Mouse (Mus musculus) frontal cortex, postnatal 10 days (tissue): ENCODE data around the gene Vsig10l.
A peak's percentile ranks its signal among the peaks of the same experiment; 100 is the strongest.

Source experiments
- DNase-seq, 2 experiments: peaks; one replicate each; pipeline ENCODE4 v3.0.0; 2022; ENCODE audit warnings: low spot score in 2 of 2, mixed read lengths in 1 of 2

The Vsig10l gene

DNA sequence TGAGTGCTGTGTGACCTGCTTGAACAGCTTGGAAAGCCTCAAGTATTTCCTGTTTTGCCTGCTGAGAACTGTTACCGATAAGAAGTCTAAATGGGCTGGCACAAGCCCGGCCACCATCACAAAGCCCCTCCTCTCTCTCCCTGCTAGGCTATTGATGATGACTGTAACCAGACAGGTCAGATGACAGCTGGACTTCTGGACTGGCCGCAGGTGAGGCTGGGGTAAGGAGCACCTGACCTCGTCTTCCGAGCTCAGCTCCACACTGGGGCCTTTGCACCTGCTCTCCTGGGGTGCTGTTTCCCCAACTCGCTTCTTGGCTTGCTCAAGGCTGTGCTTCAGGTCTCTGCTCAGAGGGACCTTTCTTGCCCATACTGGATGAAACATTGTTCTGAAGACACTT, 8.6 kb upstream of the Vsig10l start:
- DNase-seq = no peak

DNA sequence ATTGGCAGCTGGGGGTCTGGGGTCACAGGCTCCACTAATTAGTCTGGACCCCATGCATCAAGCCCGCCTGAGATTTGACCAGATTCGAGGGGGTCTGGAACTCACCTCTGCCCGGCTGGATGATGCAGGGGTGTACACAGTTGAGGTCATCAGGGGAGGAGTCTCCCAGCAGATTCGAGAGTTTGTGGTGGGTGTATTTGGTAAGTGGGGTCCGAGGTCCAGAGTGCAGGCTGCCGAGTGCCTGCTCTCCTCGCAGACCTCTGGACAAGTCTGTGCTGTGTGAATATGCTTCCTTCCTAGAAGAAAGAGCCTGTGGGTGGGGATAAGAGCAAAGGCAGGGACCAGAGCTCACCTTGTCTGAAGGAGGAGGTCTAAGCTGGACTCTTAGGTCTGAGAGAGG, 1.0 kb downstream of the Vsig10l start:
- no peak for DNase-seq

DNA sequence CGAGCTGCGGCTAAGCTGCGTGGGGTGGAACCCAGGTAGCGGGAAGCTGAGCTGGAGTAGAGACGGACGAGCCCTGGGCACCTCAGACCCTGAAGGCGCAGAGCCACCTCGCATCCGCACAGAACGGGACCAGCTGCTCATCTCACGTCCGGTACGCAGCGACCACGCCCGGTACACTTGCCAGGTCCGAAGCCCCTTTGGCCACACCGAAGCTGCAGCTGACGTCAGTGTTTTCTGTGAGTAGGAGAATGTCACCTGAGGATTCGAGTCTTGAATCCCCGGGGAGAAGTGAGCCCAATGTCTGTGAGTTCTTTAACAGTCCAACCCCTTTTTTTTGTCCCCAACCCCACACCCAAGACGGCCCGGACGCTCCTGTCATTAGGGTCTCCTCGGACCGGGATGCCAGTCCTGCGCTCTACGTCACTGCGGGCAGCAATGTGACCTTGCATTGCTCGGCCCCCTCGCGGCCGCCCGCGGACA, 2.0 kb downstream of the Vsig10l start:
- DNase-seq = no peak

- peak; percentile 83 to 88 for DNase-seq
Observed at GRCm38 (mm10) chr7:43465344-43466098, 2.6 kb downstream of the Vsig10l start.

DNA sequence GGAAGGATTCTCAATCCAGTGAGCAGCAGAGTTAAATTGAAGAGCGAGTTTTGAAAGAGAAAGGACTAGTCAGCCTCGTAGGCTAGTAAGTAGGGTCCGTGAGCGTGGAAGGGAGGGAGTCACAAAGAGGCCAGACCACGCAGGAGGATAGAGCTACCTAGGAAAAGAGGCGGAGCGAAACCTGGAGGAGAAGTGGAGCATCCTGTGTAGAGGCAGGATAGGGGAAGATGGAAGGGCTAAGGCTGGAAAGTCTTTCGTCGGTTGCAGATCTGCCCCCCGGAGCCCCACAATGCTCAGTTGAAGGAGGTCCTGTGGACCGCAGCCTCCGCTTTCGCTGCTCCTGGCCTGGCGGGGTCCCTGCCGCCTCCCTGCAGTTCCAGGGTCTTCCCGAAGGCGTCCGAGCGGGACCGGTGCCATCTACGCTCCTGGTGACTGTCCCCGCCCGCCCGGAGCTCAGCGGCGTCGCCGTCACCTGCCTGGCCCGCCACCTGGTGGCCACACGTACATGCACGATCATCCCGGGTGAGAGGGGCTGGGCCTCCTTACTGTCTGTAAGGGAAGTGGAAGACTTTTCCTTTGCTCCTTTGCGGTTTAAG, 3.2 kb downstream of the Vsig10l start:
- DNase-seq = peak; percentile 72 to 79

DNA sequence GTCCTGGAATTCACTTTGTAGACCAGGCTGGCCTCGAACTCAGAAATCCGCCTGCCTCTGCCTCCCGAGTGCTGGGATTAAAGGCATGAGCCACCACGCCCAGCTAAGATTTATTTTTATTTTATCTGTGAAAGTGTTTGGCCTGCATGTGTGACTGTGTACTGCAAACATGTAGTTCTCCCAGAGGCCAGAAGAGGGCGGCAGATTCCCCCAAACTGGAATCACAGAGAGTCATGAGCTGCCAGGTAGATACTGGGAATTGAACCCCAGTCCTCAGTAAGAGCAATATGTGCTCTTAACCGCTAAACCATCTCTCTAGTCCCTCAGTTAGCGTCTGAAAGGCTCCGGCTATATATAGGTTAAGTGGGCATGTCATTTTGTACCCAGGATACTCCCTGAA, 7.4 kb downstream of the Vsig10l start:
- DNase-seq = no peak

DNA sequence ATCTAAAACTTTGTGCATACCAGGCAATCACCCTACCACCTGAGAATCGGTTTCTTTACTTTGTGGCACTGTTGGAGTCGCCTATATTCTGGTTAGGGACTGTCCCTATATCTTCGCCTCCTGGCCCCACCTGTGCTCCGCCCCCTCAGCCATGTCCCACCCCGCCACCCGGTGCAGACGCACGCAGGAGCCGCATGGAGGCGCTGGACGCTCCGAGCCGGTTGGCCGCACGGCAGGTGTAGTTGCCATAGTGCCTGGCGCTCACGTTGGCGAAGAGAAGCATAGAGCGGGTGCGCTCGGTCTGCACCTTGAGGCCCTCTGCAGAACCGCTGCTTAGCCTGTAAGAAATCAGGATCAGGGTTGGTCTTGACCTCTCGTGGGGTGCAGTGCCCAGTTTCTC, 12.8 kb downstream of the Vsig10l start:
- DNase-seq = no peak

GRCm38 (mm10) chr7:43476376-43476775, 13.4 kb downstream of the Vsig10l start:
- DNase-seq = no peak

- peak in 1 of 2 experiments; percentile 61 for DNase-seq
Observed at GRCm38 (mm10) chr7:43481191-43481590, 18.2 kb downstream of the Vsig10l start.

GRCm38 (mm10) chr7:43482090-43482716, 19.3 kb downstream of the Vsig10l start:
- DNase-seq = peak in 1 of 2 experiments; percentile 57

GRCm38 (mm10) chr7:43483236-43483635, 20.3 kb downstream of the Vsig10l start:
- no peak for DNase-seq

- DNase-seq = peak in 1 of 2 experiments; percentile 29
Observed at GRCm38 (mm10) chr7:43488646-43489045, 25.7 kb downstream of the Vsig10l start.

DNA sequence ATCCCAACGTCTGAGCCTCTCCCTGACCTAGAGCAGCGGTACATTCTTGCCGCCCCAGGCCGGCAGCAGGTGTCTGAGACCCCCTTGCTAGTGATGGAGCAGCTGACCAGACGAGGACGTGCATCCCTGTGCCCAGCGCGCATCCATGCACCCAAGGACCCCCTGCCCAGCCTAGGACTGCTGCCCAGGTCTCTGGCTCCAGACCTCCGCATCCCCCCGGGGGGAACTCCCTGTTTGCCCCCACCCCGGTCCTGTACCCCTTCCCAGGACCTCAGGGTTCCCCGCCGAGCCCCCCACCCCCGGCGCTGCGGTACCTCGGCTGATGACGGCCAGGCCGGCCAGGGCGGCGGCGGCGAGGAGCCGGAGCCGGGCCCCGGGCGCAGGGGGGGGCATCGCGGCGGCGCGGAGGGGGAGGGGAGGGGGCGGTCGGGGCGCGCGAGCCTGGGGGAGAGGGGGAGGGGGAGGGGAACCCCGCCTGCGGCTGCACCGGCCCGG, 26.7 kb downstream of the Vsig10l start, which contains the start of gene Iglon5:
Iglon5 (minus strand) TSS at position 445 of the 495 bp plus-strand sequence.
- peak in 1 of 2 experiments; percentile 38 for DNase-seq

GRCm38 (mm10) chr7:43490182-43490584, 27.2 kb downstream of the Vsig10l start:
- DNase-seq = peak; percentile 80 to 82

DNA sequence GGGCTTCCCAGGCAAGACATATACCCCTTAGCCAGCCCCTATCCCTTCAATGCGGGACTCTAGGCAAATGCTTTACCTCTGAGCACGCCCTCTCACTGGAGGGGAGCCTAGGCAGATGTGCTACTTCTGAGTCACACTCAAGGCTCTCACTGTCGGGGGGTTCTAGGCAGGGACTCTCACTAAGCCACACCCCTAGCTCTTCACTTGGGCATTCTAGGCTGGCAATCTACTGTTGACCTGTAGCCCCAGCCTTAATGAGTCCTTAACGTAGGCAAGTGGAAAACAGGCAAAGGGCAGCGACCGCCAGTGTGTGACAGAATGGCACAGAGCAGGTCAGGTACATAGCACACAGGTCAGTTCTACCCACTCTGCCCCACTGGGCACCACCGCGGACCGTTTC, 27.9 kb downstream of the Vsig10l start:
- DNase-seq = peak in 1 of 2 experiments; percentile 11

DNA sequence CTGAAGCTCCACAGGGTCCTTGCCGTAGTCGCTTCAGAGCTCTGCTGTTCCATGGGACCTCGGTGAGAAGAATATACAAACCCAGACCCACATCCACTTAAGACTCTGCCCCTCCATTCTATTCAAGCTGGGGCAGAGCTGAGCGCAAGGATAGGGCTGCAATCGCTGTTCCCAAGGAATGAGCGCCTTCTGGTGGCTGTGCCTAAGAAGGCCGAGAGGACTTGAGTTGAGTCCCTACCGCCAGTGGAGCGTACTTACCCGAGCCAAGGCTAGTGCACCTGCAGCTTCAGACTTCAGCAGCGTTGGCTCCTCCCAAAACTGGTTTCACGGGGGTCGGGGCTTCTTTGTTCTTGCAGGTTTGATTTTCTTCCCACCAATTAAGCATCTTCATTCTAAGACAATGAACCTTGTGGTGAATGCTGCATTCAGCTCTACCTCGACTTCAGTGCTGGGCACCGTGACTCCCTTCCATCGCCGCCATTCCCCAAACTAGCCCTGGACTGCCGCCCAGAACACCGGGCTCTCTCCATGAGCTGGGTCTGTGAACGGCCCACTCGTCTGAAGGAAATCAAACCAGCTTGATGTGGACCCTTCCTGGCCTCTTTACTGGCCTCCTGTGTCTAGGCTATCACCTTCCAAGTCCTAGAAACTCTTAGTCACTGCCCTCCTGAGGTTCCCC, 32.5 kb downstream of the Vsig10l start:
- peak in 1 of 2 experiments; percentile 64 for DNase-seq

DNA sequence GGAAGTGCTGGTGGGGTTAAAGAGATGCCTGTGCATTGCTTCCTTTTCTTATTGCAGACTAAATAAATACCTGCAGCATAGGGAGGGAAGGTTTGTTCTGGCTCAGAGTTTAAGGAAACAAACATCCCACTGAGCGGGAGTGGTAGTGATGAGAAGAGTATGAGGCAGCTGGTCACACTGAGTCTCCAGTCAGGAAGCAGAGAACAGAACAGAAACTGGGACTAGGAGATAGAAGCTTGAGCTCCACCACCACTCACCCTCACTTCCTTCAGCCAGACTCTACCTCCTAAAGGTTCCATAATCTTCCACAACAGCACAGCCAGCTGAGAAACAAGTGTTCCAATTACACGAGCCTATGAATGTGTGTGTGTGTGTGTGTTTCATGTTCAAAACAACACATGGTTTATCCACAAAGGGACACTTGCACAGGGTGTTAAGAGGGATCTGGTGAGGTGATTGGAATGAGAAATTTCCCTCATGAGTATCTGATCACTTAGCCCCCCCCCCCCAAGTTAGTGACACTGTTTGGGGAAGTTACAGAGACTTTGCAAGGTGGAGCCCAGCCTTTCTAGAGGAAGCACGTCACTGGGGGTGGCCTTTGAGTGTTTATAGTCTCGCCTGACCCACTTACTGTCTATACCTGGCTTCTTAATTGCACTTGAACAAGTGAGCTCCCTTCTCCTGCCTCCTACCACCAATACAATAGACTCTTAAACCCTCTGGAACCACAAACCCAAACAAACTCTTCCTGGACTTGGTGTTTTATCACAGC, 48.9 kb downstream of the Vsig10l start:
- DNase-seq = no peak

DNA sequence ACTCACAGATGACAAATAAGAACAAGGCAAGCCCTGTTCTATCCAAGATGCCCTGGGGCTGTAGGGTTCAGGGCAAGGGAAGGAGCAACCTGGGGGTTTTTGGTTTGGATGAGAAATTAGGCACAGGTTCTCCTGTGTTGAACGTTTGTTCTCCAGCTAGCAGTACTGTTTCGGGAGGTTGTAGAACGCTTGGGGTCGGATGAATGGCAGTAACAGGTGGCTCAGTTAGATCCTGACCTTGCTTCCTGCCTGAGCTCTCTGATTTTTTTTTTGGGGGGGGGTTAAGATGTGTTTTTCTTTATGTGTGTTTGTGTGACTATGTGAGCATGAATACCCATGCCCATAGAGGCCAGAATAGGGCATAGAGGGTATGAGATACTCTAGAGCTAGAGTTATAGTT, 49.6 kb downstream of the Vsig10l start:
- no peak for DNase-seq

DNA sequence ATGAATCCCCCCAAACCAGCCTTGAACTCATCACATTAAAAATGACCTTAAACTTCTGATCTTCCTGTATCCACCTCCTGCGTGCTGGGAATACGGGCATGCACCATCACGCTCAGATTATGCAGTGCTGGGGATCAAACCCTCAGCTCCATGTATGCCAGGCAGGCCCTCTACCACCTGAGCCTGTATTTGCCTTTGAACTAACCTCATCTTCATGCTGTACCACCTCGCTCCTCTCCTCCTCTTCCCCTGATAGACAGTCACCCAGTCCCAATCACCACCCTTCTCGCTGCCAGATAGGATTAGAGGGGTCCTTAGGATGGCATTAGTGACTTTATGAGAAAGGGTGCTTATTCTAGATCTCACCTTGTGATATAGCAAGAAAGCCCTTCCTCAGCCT, 52.1 kb downstream of the Vsig10l start:
- DNase-seq = no peak

DNA sequence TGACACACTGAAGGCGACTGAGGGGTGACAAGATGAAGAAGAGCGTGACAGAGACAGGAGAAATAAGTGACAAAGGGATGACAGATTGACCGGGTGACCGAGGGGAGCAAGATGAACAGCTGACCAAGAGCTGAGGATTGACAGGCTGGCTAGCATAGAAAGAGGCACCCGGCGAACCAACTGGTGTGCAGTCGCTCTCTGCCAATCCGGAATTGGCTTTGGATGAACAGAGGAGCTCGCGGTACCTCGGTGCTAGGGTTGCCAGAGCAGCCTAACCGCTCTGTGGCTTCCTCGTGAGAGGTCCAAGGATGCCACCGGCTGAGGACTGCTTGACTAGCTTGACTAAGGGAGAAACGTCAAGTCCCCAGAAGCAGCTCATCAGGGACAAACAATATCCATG, 55.4 kb downstream of the Vsig10l start:
- no peak for DNase-seq
